Mouse (Mus musculus) activated CD4-positive, CD25-positive, alpha-beta regulatory T cell, adult 4 months (primary cell): ENCODE results near the gene Capg. TPM values are rescaled to one million over a fixed set of nuclear protein-coding genes. Genes with fewer than 3 reads are reported as not detected.
A peak's percentile ranks its signal among the peaks of the same experiment; 100 is the strongest.

Source experiments
- ATAC-seq: one replicate; pipeline ENCODE4 v1.8.0; 2017
- polyA plus RNA-seq, 2 experiments: library from polyadenylated mRNA; unstranded; fragments of 100-300 nt; shearing (Covaris generic); gene quantifications; one replicate each; pipeline ENCODE4 v1.2.1; 2017

Gene Capg
- polyA plus RNA-seq, 2 experiments from 2014 or later: 595 to 746 TPM

DNA sequence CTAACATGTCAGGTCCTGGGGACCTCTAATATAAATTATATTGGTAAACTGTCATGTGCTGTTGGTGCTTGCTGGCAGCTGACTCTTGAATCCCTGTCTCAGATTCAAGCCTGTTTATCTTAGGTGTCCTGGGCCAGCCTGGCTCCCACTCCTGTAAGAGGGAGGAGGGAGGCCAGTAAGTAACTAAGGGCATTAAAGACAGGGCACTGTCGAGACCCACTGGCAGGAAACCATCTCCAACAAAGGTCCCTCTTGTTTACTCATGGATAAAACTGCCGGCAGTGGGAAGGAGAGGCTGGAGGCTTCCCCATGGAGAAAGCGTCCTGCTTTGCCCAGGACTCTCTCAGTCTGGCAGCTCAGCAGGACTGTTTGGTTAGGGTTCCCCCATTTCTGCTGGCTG lies 27.6 kb downstream of the Capg start:
- ATAC-seq: no peak

DNA sequence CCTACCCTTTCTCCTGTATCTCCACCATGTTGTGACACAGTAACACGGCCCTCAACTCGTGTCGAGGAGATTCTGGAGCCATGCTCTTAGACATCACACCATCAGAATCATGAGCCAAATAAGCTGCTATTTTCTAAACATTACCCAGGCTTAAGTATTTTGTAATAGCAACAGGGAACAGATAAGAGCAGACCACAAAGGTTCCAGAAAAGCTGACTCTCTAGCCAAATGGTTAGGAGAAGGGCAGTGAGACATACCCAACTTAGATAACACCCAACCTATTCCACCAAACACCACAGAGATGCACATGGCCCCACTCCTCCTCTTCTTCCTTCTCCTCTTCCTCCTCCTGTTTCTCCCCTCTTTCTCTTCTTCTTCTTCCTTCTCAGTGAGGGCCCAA lies 31.9 kb downstream of the Capg start:
- ATAC-seq: no peak

DNA sequence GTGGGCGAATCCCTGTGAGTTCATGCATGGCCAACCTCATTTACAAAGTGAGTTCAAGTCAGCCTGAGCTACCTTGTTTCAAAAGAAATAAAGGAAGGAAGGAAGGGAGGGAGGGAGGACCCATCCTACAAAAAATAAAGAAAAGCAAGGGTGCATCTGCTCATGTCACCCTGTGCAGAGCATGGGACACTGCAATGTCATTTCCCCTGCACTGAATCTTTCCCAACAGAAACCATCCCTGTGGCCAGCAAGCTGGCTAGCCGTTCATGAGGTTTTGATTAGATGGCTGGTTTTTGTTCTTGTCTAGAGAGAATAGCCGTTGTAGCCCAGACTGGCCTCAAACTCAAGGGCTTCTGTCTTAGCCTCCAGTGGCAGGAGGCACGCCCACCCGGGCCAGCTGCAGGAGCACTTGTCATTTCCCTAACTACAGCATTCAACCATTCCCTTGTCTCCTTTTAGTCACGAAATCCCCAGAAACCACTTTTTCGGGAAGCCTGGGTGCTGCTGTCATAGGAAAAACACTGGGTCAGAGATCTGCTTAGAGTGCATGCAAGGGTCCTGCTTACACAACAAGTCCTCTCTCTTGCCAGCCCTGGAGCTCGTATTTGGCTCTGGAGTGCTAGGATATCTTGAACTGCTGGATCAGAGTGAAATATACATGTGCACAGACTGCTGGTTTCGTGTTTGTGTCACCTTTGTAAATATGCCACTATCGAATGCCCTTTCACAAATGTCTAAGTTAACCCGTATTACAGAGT lies 37.6 kb downstream of the Capg start:
- no peak for ATAC-seq

DNA sequence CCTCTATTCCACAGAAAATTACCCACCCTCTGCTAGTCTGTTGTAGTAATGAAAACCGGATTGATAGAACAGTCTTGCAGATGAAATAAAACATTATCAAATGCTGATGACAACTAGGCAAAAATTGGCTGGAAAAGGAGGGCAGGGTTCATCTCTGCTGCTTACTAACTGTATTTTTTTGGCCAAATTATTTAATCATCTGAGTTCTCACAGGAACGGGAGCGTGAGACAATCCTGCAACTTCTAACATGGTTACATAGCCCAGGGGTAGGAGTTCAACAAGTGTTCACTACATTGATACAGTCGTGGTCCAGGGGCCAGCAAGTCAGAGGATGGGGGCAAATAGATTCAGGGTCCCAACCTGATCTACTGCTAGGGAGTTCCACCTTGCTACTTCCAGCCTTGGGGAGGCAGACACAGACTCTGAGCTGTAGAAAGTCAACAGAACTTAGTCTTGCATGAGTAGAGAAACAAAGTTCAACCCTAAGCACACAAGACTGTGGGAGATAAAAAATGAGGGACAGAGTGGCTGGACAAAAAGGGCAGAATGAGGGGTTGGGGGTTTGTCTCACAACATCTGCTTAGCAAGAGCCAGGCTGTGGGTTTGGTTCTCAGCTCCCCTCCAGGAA lies 39.1 kb downstream of the Capg start:
- ATAC-seq: no peak

GRCm38 (mm10) chr6:72584154-72584553 lies 40.0 kb downstream of the Capg start:
- ATAC-seq: no peak

DNA sequence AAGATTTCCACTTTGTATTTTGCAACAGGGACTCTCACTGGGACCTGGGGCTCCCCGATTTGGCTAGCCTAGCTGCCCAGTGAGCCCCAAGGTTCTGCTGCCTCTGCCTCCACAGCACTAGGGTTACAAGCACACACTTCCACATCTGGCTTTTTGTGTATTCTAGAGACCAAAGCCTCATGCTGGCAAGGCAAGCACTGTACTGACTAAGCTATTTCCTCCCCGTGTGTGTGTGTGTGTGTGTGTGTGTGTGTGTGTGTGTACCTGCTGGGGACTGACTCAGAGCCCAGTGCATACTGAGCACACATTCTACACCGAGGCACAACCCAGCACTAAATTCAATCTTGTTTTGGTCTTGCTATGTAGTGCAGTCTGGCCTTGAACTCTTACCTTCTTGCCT lies 42.5 kb downstream of the Capg start:
- ATAC-seq: no peak

DNA sequence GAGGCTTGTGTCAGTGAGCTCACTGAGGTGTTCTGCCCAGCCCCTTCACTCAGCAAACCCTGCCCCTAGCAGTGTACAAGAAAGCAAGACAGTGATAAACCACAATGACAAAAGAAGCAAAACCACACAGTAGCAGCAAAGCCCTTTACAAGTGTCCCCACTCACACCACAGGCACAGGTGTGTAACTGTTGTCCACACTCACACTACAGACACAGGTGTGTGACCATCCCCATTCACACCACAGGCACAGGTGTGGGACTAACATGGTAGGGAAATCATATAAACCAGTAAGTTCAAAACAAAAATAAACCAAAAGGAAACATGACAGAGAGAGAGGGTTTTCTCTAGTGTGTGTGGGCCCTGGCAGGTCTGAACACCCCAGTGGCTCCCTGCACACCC lies 44.1 kb downstream of the Capg start:
- no peak for ATAC-seq

DNA sequence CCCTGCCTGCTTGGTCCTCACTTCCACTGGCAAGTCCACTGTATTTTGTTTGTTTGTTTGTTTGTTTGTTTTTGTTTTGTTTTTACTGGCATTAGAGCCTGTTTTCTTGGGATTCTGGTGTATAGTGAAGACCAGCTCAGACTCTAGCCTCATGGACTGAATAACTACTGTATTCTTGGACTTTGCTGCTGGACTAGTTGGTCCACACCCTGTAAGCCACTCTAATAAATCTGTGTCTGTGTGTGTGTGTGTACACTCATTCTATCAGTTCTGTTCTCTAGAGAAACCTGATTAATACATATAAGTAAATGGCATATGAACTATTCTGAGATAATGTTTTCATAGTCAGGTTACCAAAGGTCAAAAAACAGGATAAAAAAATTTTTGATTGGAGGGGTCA lies 45.9 kb downstream of the Capg start:
- no peak for ATAC-seq

- no peak for ATAC-seq
Observed at GRCm38 (mm10) chr6:72593011-72593803, 49.0 kb downstream of the Capg start.

DNA sequence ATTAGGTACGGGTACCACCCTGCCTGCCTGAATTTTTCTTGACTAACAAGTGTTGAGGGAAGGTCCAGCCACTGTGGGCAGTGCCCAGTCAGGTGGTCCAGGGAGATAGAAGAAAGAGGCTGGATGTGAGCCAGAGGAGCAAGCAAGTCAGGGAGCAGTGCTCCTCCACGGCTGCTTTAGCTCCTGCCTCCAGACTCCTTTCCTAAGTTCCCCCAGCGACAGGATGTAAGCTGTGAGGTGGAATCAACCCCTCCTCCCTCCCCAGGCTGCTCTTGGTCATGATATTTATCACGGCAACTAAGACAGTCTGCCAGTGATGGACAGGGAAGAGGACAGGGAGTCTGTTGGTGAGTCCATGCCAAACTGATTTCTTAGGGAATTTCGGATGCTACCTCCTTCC lies 49.7 kb downstream of the Capg start:
- no peak for ATAC-seq

GRCm38 (mm10) chr6:72597083-72597874 lies 53.1 kb downstream of the Capg start:
- no peak for ATAC-seq

DNA sequence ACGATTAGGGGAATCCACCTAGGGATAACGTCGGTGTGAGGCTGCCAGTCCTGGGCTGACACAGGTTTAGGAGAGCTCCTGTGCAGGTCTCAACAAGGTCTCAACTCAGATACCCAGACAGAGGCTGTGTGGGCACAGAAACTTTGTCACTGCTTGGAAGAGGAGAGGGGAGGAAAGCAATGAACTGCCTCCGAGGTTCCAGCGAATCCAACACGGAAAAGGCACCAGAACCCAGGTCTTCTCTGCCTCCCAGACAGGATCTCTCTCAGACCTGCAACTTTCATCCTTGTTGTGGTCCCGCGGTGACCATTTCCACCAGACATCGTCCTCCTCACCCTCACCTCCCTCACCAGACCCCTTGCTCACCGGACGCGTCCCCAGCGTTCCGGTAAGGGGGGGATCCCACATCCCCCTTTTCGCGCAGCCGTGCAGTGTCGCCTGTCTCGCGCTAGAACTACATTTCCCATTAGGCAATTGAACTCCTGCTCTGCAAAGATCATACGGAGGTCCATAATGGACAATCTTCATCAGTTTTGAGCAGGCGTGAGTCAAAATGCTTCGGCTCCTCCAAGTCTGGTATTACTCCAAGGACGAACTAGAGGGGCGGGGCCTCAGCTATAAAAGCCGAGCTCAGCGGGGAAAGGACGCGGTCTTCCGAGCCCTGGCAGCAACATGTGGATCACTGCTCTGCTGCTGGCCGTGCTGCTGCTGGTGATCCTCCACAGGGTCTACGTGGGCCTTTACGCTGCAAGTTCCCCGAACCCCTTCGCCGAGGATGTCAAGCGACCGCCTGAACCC lies 54.0 kb downstream of the Capg start, which contains the start of the genes Elmod3 and Retsat:
Gene Elmod3, minus strand, starts transcription at position 458 of the 798 bp plus-strand sequence.
Gene Retsat, plus strand, starts transcription at position 520 of the 798 bp plus-strand sequence.
- ATAC-seq: peak; percentile 77

- ATAC-seq: no peak
Observed at GRCm38 (mm10) chr6:72598791-72599557, 54.8 kb downstream of the Capg start.

DNA sequence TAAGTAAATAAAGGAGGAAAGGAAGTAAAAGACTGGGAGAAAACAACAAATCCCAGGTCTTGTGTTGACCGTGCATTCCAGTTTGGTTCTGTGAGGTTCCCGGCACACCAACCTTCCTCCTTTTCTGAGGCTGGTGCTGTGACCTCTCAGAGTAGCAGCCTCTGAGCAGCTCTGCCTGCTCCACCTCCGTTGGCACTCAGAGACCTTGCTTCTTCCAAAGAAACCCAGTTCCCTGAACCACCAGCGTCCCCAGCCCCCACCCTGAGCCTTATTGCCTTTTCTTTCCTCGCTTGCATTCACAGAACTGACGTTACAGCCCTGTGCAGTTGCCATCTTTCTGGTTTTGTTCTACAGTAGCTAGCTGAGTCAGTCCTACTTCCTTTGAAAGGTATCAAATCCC lies 56.0 kb downstream of the Capg start:
- ATAC-seq: no peak

DNA sequence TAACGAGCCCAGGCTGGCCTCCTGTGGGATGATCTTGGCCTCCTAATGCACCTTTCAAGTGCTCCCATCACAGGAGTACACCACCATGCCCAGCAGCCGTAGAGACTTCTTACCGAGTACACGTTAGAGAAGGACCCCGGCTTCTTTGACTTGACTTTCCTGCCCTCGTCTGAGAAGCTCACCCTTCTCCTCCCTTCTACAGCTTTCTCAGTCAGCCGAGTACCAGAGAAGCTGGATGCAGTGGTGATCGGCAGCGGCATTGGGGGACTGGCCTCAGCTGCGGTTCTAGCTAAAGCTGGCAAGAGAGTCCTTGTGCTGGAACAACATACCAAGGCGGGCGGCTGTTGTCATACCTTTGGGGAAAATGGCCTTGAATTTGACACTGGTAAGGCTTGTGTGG lies 56.6 kb downstream of the Capg start:
- ATAC-seq: no peak

- ATAC-seq: peak; percentile 69
Observed at GRCm38 (mm10) chr6:72601732-72602131, 57.5 kb downstream of the Capg start.

- ATAC-seq: no peak
Observed at GRCm38 (mm10) chr6:72604066-72604465, 59.9 kb downstream of the Capg start.

DNA sequence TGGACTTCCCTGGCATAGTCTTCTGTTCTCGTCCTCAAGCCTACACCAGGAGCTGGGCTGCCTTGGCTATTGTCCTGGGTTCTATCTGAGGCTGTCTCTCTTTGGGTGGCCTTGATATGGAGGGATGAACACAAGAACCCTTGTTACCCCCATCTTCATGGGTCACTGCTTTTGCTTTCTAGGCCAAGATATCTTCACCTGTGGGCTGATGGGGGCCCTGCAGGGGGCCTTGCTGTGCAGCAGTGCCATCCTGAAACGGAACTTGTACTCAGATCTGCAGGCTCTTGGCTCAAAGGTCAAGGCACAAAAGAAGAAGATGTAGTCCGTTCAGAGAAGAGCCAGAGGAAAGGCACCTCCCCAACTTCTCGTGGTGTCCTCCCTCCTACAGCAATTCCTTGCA lies 62.9 kb downstream of the Capg start:
- no peak for ATAC-seq

GRCm38 (mm10) chr6:72607676-72608075 lies 63.5 kb downstream of the Capg start:
- no peak for ATAC-seq

GRCm38 (mm10) chr6:72608662-72609184 lies 64.5 kb downstream of the Capg start:
- no peak for ATAC-seq

GRCm38 (mm10) chr6:72610261-72610660 lies 66.1 kb downstream of the Capg start:
- no peak for ATAC-seq
